Mouse (Mus musculus) neural tube, embryonic 11.5 days (tissue): Measurements from ENCODE around the gene Ufd1. TPM values are rescaled to one million over a fixed set of nuclear protein-coding genes. Genes with fewer than 3 reads are reported as not detected.
A peak's percentile ranks its signal among the peaks of the same experiment; 100 is the strongest.
"Not testable (repeated sequence)": the region's sequence is repeated elsewhere in the genome, so short reads cannot be mapped to it uniquely, and the experiment has no call there.

ENCODE experiments used
- ATAC-seq: fragments of 200-750 bp; cut with Nextera tagmentation; 2 replicates; pipeline ENCODE4 v1.8.0; 2017; ENCODE audit warnings: moderate number of reproducible peaks, mild to moderate bottlenecking, moderate TSS enrichment, moderate library complexity; ENCODE audit not compliant: insufficient read depth, low FRiP score, low TSS enrichment
- DNase-seq: peaks from one replicate; pipeline ENCODE4 v3.0.0-alpha.2; 2015; ENCODE audit warnings: low spot score
- H3K27ac ChIP-seq: fragments of 300-500 bp; sonication (generic); 2 replicates; pipeline ENCODE4 v1.5.1; 2014; ENCODE audit warnings: low read depth, mild to moderate bottlenecking, low read length
- H3K27me3 ChIP-seq: fragments of 300-500 bp; sonication (generic); 2 replicates; pipeline ENCODE4 v1.6.1; 2014; ENCODE audit warnings: mild to moderate bottlenecking, low read length, mixed read lengths; ENCODE audit not compliant: control insufficient read depth, insufficient read depth
- H3K36me3 ChIP-seq: fragments of 300-500 bp; sonication (generic); 2 replicates; pipeline ENCODE4 v1.6.1; 2014; ENCODE audit warnings: mild to moderate bottlenecking, low read length, moderate library complexity, mixed read lengths; ENCODE audit not compliant: control insufficient read depth, insufficient read depth
- H3K4me1 ChIP-seq: fragments of 300-500 bp; sonication (generic); 2 replicates; pipeline ENCODE4 v1.6.1; 2014; ENCODE audit warnings: low read length, mixed read lengths; ENCODE audit not compliant: control insufficient read depth, insufficient read depth
- H3K4me2 ChIP-seq: fragments of 300-500 bp; sonication (generic); 2 replicates; pipeline ENCODE4 v1.6.1; 2014; ENCODE audit warnings: low read depth, mild to moderate bottlenecking, moderate library complexity
- H3K4me3 ChIP-seq: fragments of 300-500 bp; sonication (generic); 2 replicates; pipeline ENCODE4 v1.5.1; 2014; ENCODE audit warnings: low read depth, low read length
- H3K9ac ChIP-seq: fragments of 300-500 bp; sonication (generic); 2 replicates; pipeline ENCODE4 v1.6.1; 2014; ENCODE audit warnings: mild to moderate bottlenecking, low read length
- H3K9me3 ChIP-seq: fragments of 300-500 bp; sonication (generic); 2 replicates; pipeline ENCODE4 v1.6.1; 2016; ENCODE audit warnings: low read length; ENCODE audit not compliant: control insufficient read depth
- WGBS: fragments of 180-500 bp; shearing (Covaris S2); extraction: QIAGEN DNeasy Blood & Tissue Kit; methylation state at CpG from one replicate; pipeline ENCODE4 v1.1.7; 2014; 5-methylcytosine and 5-hydroxymethylcytosine counted together
- polyA plus RNA-seq: library from polyadenylated mRNA; unstranded; fragments of >200 nt; fragmentation: Nextera tagmentation; extraction: Ambion mirVana; gene quantifications from 2 replicates; pipeline ENCODE4 v1.2.1, GENCODE M21; 2014

The Ufd1 gene
- polyA plus RNA-seq, 1 experiment from 2014 or later, result 74.4 TPM

- no peaks in the 10 kb centered on the region for H3K9me3 ChIP-seq
- no peaks in the 10 kb centered on the region for H3K4me1 ChIP-seq
- no peak overlapping the region for H3K4me3 ChIP-seq
- no peaks in the 10 kb centered on the region for H3K27me3 ChIP-seq
- no peak overlapping the region for H3K4me2 ChIP-seq
- no peak overlapping the region for H3K27ac ChIP-seq
- H3K9ac ChIP-seq, result no peak overlapping the region
- peak; percentile 17 for DNase-seq
- no peak for ATAC-seq
- H3K36me3 ChIP-seq, result no peaks in the 10 kb centered on the region
Observed at GRCm38 (mm10) chr16:18858551-18858950, 47.0 kb downstream of the Ufd1 start.

- no peak overlapping the region for H3K9ac ChIP-seq
- DNase-seq (no peak), ATAC-seq (no peak)
- H3K4me1 ChIP-seq, result no peaks in the 10 kb centered on the region
- no peaks in the 10 kb centered on the region for H3K36me3 ChIP-seq
- whole genome bisulfite sequencing, result 56% methylated on average over 1 of the region's 1 CpGs
- no peak overlapping the region for H3K4me3 ChIP-seq
- H3K27ac ChIP-seq, result no peak overlapping the region
- H3K4me2 ChIP-seq, result no peak overlapping the region
- no peaks in the 10 kb centered on the region for H3K9me3 ChIP-seq
- no peaks in the 10 kb centered on the region for H3K27me3 ChIP-seq
Observed at GRCm38 (mm10) chr16:18860186-18860585, 48.6 kb downstream of the Ufd1 start.

GRCm38 (mm10) chr16:18870495-18870894 is 58.9 kb downstream of the Ufd1 start:
- H3K27me3 ChIP-seq, H3K36me3 ChIP-seq, DNase-seq, ATAC-seq, H3K4me2 ChIP-seq, H3K27ac ChIP-seq, H3K4me1 ChIP-seq, H3K9me3 ChIP-seq, H3K9ac ChIP-seq, H3K4me3 ChIP-seq: not testable (repeated sequence)
- WGBS, result 72% methylated on average over 1 of the region's 1 CpGs

- H3K4me3 ChIP-seq, result peak overlapping the region; percentile 95
- no peaks in the 10 kb centered on the region for H3K27me3 ChIP-seq
- H3K36me3 ChIP-seq, result peaks cover 7% of the 10 kb centered on the region
- H3K9ac ChIP-seq, result peak overlapping the region; percentile 90
- 2% methylated on average over 17 of the region's 17 CpGs for WGBS
- 0 out of 2 replicates have a peak, but pooled peaks cover 2% of the 10 kb centered on the region for H3K4me1 ChIP-seq
- no peaks in the 10 kb centered on the region for H3K9me3 ChIP-seq
- ATAC-seq, result 0 out of 2 replicates have a peak, but pooled peaks have one; percentile 1
- peak overlapping the region; percentile 55 for H3K4me2 ChIP-seq
- peak overlapping the region; percentile 72 for H3K27ac ChIP-seq
- no peak for DNase-seq
Observed at GRCm38 (mm10) chr16:18876091-18876441, 64.5 kb downstream of the Ufd1 start.

GRCm38 (mm10) chr16:18876442-18877308 is 65.1 kb downstream of the Ufd1 start, which contains the start of the genes Mrpl40 and Hira:
Mrpl40 (minus strand) TSS chr16:18876862.
Hira (plus strand) TSS chr16:18877037.
- Histone ChIP-seq H3K27me3 (no peaks in the 10 kb centered on the region), H3K27ac (peak within 1 kb of the TSS; percentile 72), H3K4me2 (peak within 1 kb of the TSS; percentile 55), H3K9ac (peak within 1 kb of the TSS; percentile 90), H3K9me3 (no peaks in the 10 kb centered on the region), H3K4me1 (0 out of 2 replicates have a peak, but pooled peaks cover 2% of the 10 kb centered on the region), H3K4me3 (peak within 1 kb of the TSS; percentile 95), H3K36me3 (peaks cover 5% of the 10 kb centered on the region)
- ATAC-seq, result peak; percentile 94
- DNase-seq, result peak; percentile 94
- WGBS, result under 1% methylated on average over 84 of the region's 93 CpGs

- ATAC-seq, result peak; percentile 29
- Histone ChIP-seq H3K27ac (peak overlapping the region; percentile 72), H3K27me3 (no peaks in the 10 kb centered on the region), H3K4me2 (peak overlapping the region; percentile 55), H3K4me3 (peak overlapping the region; percentile 95), H3K36me3 (peaks cover 3% of the 10 kb centered on the region), H3K9me3 (no peaks in the 10 kb centered on the region), H3K4me1 (0 out of 2 replicates have a peak, but pooled peaks cover 2% of the 10 kb centered on the region), H3K9ac (peak overlapping the region; percentile 90)
- WGBS, result 0% methylated on average over 39 of the region's 43 CpGs
- DNase-seq, result peak; percentile 80
Observed at GRCm38 (mm10) chr16:18877386-18878090, 66.0 kb downstream of the Ufd1 start.

- Histone ChIP-seq H3K9me3 (no peaks in the 10 kb centered on the region), H3K4me1 (0 out of 2 replicates have a peak, but pooled peaks cover 2% of the 10 kb centered on the region), H3K27ac (no peak overlapping the region; the same call in 1 of the 2 replicates), H3K9ac (peak overlapping the region; percentile 90), H3K4me2 (peak overlapping the region; percentile 55), H3K4me3 (peak overlapping the region; percentile 95), H3K36me3 (peaks cover 3% of the 10 kb centered on the region; the same call in 1 of the 2 replicates), H3K27me3 (no peaks in the 10 kb centered on the region)
- no peak for DNase-seq
- WGBS, result 34% methylated on average over 20 of the region's 20 CpGs
- ATAC-seq, result no peak
Observed at GRCm38 (mm10) chr16:18878091-18878720, 66.6 kb downstream of the Ufd1 start.

- ATAC-seq, result no peak
- Histone ChIP-seq H3K27ac (no peak overlapping the region), H3K4me1 (0 out of 2 replicates have a peak, but pooled peaks cover 2% of the 10 kb centered on the region), H3K36me3 (no peaks in the 10 kb centered on the region), H3K9ac (no peak overlapping the region), H3K4me2 (no peak overlapping the region), H3K27me3 (no peaks in the 10 kb centered on the region), H3K4me3 (no peak overlapping the region), H3K9me3 (no peaks in the 10 kb centered on the region)
- DNase-seq, result no peak
Observed at GRCm38 (mm10) chr16:18884044-18884443, 72.5 kb downstream of the Ufd1 start.
